Mouse (Mus musculus): ENCODE measurements around the gene Iqcf6.

DNA sequence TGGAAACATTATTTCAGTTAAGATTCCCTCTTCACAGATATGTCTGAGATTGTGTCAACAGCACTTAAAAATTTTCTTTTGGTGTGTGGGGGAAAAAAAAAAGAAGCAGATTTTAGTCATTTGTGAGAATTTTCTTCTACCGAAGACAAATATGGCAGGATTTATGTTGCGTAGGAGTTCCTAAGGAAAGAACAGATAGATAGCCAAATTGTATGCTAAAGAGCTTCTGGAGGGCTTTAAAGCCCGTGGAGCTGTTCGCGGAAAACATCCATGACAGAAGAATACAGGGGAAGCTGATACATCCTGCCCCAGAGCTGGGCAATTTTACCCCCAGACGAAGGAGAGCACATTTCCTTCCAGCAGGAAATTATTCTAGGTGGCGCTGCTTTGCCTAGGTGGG, 46.4 kb upstream of the Iqcf6 start:
- TF ChIP-seq GATA1 (IDR thresholded peaks at IDR 0.05; ENCODE audit: low read length) (no peak), TAL1 (IDR thresholded peaks at IDR 0.05; ENCODE audit: low read length) (no peak)

Measured in erythroblast, embryonic 14.5 days (primary cell).